Mouse (Mus musculus) kidney, embryonic 14.5 days (tissue): ENCODE measurements around the gene Dio2. TPM values are rescaled to one million over a fixed set of nuclear protein-coding genes. Genes with fewer than 3 reads are reported as not detected.
A peak's percentile ranks its signal among the peaks of the same experiment; 100 is the strongest.

ENCODE experiments used
- ATAC-seq: fragments of 200-750 bp; cut with Nextera tagmentation; 2 replicates; pipeline ENCODE4 v1.8.0; 2017; ENCODE audit warnings: moderate number of reproducible peaks, mild to moderate bottlenecking, moderate TSS enrichment, moderate library complexity; ENCODE audit not compliant: low FRiP score, low TSS enrichment
- H3K27ac ChIP-seq: fragments of 300-500 bp; sonication (generic); 2 replicates; pipeline ENCODE4 v1.5.1; 2014; ENCODE audit warnings: low read depth, mild to moderate bottlenecking, low read length, moderate library complexity, mixed read lengths
- H3K27me3 ChIP-seq: fragments of 300-500 bp; sonication (generic); 2 replicates; pipeline ENCODE4 v1.6.1; 2014; ENCODE audit warnings: mild to moderate bottlenecking, low read length; ENCODE audit not compliant: control insufficient read depth, insufficient read depth
- H3K36me3 ChIP-seq: fragments of 300-500 bp; sonication (generic); 2 replicates; pipeline ENCODE4 v1.6.1; 2014; ENCODE audit warnings: low read length, mixed read lengths; ENCODE audit not compliant: control insufficient read depth, insufficient read depth
- H3K4me1 ChIP-seq: fragments of 300-500 bp; sonication (generic); 2 replicates; pipeline ENCODE4 v1.6.1; 2014; ENCODE audit warnings: low read length, mixed read lengths; ENCODE audit not compliant: control insufficient read depth, insufficient read depth
- H3K4me2 ChIP-seq: fragments of 300-500 bp; sonication (generic); replicated peaks from 2 replicates; pipeline ENCODE4 v1.6.1; 2014; ENCODE audit warnings: low read depth, mild to moderate bottlenecking, low read length
- H3K4me3 ChIP-seq: fragments of 300-500 bp; sonication (generic); 2 replicates; pipeline ENCODE4 v1.5.1; 2014; ENCODE audit warnings: mild to moderate bottlenecking, low read length
- H3K9ac ChIP-seq: fragments of 300-500 bp; sonication (generic); 2 replicates; pipeline ENCODE4 v1.6.1; 2014; ENCODE audit warnings: low read depth, mild to moderate bottlenecking, low read length, moderate library complexity
- H3K9me3 ChIP-seq: fragments of 300-500 bp; sonication (generic); 2 replicates; pipeline ENCODE4 v1.6.1; 2016; ENCODE audit warnings: low read length; ENCODE audit not compliant: control insufficient read depth
- WGBS: fragments of 180-500 bp; shearing (Covaris S2); extraction: QIAGEN DNeasy Blood & Tissue Kit; methylation state at CpG from one replicate; pipeline ENCODE4 v1.1.7; 2014; 5-methylcytosine and 5-hydroxymethylcytosine counted together
- polyA plus RNA-seq: library from polyadenylated mRNA; unstranded; fragments of >200 nt; fragmentation: Nextera tagmentation; extraction: Ambion mirVana; gene quantifications from 2 replicates; pipeline ENCODE4 v1.2.1, GENCODE M21; 2014

The Dio2 gene
- polyA plus RNA-seq, 1 experiment from 2014 or later, result 0.07 TPM

DNA sequence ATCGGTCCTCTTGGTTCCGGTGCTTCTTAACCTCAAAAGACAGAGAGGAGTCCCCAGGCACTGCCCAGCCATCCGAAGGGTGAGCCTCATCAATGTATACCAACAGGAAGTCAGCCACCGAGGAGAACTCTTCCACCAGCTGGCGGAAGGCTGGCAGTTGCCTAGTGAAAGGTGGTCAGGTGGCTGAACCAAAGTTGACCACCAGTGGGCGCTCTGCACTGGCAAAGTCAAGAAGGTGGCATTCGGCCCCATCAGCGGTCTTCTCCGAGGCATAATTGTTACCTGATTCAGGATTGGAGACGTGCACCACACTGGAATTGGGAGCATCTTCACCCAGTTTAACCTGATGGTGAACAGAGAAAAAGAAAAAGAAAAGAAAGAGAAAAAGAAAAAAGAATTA is 8.6 kb downstream of the Dio2 start:
- no peak overlapping the region for H3K4me3 ChIP-seq
- 58% methylated on average over 10 of the region's 10 CpGs for WGBS
- no peaks in the 10 kb centered on the region for H3K36me3 ChIP-seq
- no peak overlapping the region for H3K27ac ChIP-seq
- H3K9me3 ChIP-seq, result no peaks in the 10 kb centered on the region
- ATAC-seq, result 0 out of 2 replicates have a peak, but pooled peaks have one; percentile 24
- no peak overlapping the region for H3K9ac ChIP-seq
- no peaks in the 10 kb centered on the region for H3K4me1 ChIP-seq
- no peak overlapping the region for H3K4me2 ChIP-seq
- H3K27me3 ChIP-seq, result no peaks in the 10 kb centered on the region

DNA sequence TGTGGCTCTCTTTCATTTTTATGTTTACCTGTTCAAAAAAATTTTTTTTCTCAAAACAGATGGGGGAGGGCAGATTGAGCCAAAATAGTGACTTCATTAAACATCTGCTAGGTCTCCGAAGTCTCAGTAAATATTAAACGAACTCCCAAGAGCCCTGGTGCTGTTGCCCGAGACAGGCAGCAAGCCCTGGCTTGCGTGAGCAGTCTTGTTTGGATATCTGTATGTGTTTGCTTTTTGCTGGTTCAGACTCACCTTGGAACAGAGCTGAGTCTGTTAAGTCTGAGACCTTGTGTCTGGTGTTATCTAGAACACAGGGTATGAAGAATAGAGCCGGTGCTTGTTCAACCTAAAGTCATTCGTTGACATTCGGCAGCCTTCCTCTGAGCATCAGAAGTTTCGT is 13.1 kb downstream of the Dio2 start:
- Histone ChIP-seq H3K9me3 (no peaks in the 10 kb centered on the region), H3K4me1 (no peaks in the 10 kb centered on the region), H3K36me3 (no peaks in the 10 kb centered on the region), H3K27me3 (no peaks in the 10 kb centered on the region), H3K4me3 (no peak overlapping the region), H3K4me2 (no peak overlapping the region), H3K27ac (no peak overlapping the region), H3K9ac (no peak overlapping the region)
- WGBS, result 89% methylated on average over 8 of the region's 8 CpGs
- no peak for ATAC-seq

DNA sequence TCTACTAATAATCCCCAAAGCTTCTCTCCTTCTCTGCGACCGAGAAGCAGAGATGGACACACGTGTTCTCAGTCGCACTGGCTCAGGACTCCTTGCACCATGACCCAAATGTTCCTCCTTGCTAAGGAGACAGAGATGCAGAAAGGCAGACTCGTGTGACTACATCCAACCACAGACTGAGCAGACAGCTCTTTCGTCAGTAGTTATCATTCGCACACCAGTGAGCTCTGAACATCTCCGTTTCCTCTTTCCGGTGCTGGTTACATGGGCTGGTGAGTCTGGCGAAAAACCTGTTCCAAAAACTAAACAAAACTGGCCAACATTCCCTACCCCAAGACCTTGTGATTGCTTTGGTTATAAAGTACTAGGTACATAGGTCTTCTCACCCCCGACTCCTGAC is 13.6 kb downstream of the Dio2 start:
- Histone ChIP-seq H3K4me1 (no peaks in the 10 kb centered on the region), H3K9ac (no peak overlapping the region), H3K27me3 (no peaks in the 10 kb centered on the region), H3K27ac (no peak overlapping the region), H3K36me3 (no peaks in the 10 kb centered on the region), H3K9me3 (no peaks in the 10 kb centered on the region), H3K4me3 (no peak overlapping the region), H3K4me2 (no peak overlapping the region)
- WGBS, result 78% methylated on average over 11 of the region's 11 CpGs
- ATAC-seq, result no peak

DNA sequence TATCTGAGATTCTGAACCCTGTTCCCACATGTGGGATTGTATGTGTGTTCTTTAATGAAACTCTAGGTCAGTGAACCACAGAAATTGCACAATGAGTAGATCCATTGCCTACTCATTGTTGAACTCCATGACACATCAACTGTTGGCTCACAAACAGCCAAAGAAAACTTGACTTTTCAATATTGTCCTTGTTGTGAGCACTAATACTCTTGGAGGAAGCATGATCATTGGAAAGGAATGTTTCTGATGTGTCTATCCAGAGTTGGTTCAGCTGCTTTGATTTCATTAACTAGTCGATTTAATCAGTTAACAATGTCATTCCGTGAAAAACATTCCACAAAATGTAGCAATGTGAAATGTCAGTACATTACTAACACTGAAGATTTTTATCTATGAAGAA is 44.1 kb downstream of the Dio2 start:
- Histone ChIP-seq H3K4me2 (no peak overlapping the region), H3K27ac (no peak overlapping the region), H3K4me3 (no peak overlapping the region), H3K4me1 (no peaks in the 10 kb centered on the region), H3K36me3 (no peaks in the 10 kb centered on the region), H3K27me3 (no peaks in the 10 kb centered on the region), H3K9ac (no peak overlapping the region), H3K9me3 (no peaks in the 10 kb centered on the region)
- ATAC-seq, result no peak
- WGBS, result 82% methylated on average over 2 of the region's 2 CpGs
